Mouse (Mus musculus) ES-E14 (cell line): Measurements from ENCODE around the gene Exoc3l. TPM values are rescaled to one million over a fixed set of nuclear protein-coding genes. Genes with fewer than 3 reads are reported as not detected.

Experiments used
- DNase-seq: peaks from one replicate; pipeline ENCODE4 v3.0.0-alpha.2; 2013; ENCODE audit warnings: low read depth, low spot score
- H3K27ac ChIP-seq: 2 replicates; pipeline ENCODE4 v1.5.1; 2012; ENCODE audit warnings: low read depth, mild to moderate bottlenecking, low read length, moderate library complexity, mixed read lengths; ENCODE audit not compliant: poor library complexity, insufficient read depth, severe bottlenecking
- H3K36me3 ChIP-seq: 2 replicates; pipeline ENCODE4 v1.6.1; 2012; ENCODE audit warnings: mild to moderate bottlenecking, low read length, moderate library complexity, mixed read lengths; ENCODE audit not compliant: control insufficient read depth, poor library complexity, insufficient read depth, severe bottlenecking
- H3K4me1 ChIP-seq, 2 experiments: fragments of 150-350 bp in 1 of 2; sonication (generic) in 1 of 2; 2 replicates each; pipeline ENCODE4 v1.6.1; 2012; ENCODE audit warnings: low read length in 2 of 2, mild to moderate bottlenecking in 1 of 2, mixed read lengths in 1 of 2; ENCODE audit not compliant: control insufficient read depth in 2 of 2, insufficient read depth in 2 of 2, poor library complexity in 1 of 2
- H3K4me3 ChIP-seq, 2 experiments: fragments of 150-350 bp in 1 of 2; sonication (generic) in 1 of 2; 2 replicates each; pipeline ENCODE4 v1.5.1; 2012; ENCODE audit warnings: low read length in 2 of 2, low read depth in 1 of 2, mild to moderate bottlenecking in 1 of 2, mixed read lengths in 1 of 2; ENCODE audit not compliant: insufficient read depth in 1 of 2, poor library complexity in 1 of 2, severe bottlenecking in 1 of 2
- H3K9ac ChIP-seq: 2 replicates; pipeline ENCODE4 v1.6.1; 2012; ENCODE audit warnings: low read depth, mild to moderate bottlenecking, low read length, mixed read lengths; ENCODE audit not compliant: poor library complexity, insufficient read depth, severe bottlenecking
- H3K9me3 ChIP-seq: fragments of 150-350 bp; sonication (generic); 2 replicates; pipeline ENCODE4 v1.6.1; 2012; ENCODE audit warnings: low read depth, mild to moderate bottlenecking, low read length; ENCODE audit not compliant: control insufficient read depth, insufficient read depth
- CHD2 ChIP-seq: IDR thresholded peaks from 2 replicates; pipeline ENCODE4 v1.6.1; 2014; ENCODE audit warnings: mild to moderate bottlenecking, low read depth, low read length, inconsistent platforms
- HCFC1 ChIP-seq: IDR thresholded peaks from 2 replicates; pipeline ENCODE4 v1.6.1; 2012; ENCODE audit warnings: low read length, inconsistent platforms, borderline replicate concordance; ENCODE audit not compliant: insufficient read depth
- MAFK ChIP-seq: IDR thresholded peaks from 2 replicates; pipeline ENCODE4 v1.6.1; 2014; ENCODE audit warnings: mild to moderate bottlenecking, low read depth, low read length, inconsistent platforms; ENCODE audit not compliant: insufficient read depth
- ZC3H11A ChIP-seq: IDR thresholded peaks from 2 replicates; pipeline ENCODE4 v1.6.1; 2012; ENCODE audit warnings: low read depth, mild to moderate bottlenecking, inconsistent platforms, low read length, borderline replicate concordance
- ZNF384 ChIP-seq: IDR thresholded peaks from 2 replicates; pipeline ENCODE4 v1.6.1; 2012; ENCODE audit warnings: low read depth, low read length, inconsistent platforms
- in situ Hi-C, 2 experiments: fragments of 600-800 bp; cut with MboI; formaldehyde crosslinking; loops; one replicate each; pipeline ENCODE4 v1.15.1; 2025; ENCODE audit warnings: low sequenced_read_pairs in 2 of 2, inconsistent platforms in 1 of 2; ENCODE audit not compliant: unreplicated experiment in 2 of 2
- total RNA-seq: library from RNA; depleted of rRNA; stranded (reverse); fragments of 300-350 nt; gene quantifications from 2 replicates; pipeline ENCODE4 v1.2.3, GENCODE M21; 2012

The Exoc3l gene
- total RNA-seq, 1 experiment: 22.0 TPM

- Histone ChIP-seq H3K27ac (no peak overlapping the region), H3K9me3 (no peaks in the 10 kb centered on the region), H3K9ac (no peak overlapping the region), H3K36me3 (no peaks in the 10 kb centered on the region; the same call in 1 of the 2 replicates), H3K4me1 (peaks cover 0 to 25% of the 10 kb centered on the region in 2 experiments; a peak in 2 of 4 replicates), H3K4me3 (no peak overlapping the region)
- no peak for TF ChIP-seq MAFK
- TF ChIP-seq CHD2: no peak
- no peak for TF ChIP-seq ZC3H11A
- no peak for TF ChIP-seq HCFC1
- TF ChIP-seq ZNF384: no peak
- no peak for DNase-seq
- in situ Hi-C loops: no loop called here
Measured at GRCm38 (mm10) chr8:105286907-105287306, 9.0 kb downstream of the Exoc3l start.

- Histone ChIP-seq H3K9me3 (no peaks in the 10 kb centered on the region), H3K4me3 (no peak overlapping the region), H3K4me1 (peaks cover 0 to 22% of the 10 kb centered on the region in 2 experiments; a peak in 2 of 4 replicates), H3K36me3 (no peaks in the 10 kb centered on the region; the same call in 1 of the 2 replicates), H3K9ac (no peak overlapping the region), H3K27ac (no peak overlapping the region)
- no peak for DNase-seq
- TF ChIP-seq CHD2: no peak
- no peak for TF ChIP-seq HCFC1
- TF ChIP-seq MAFK: no peak
- TF ChIP-seq ZC3H11A: no peak
- no peak for TF ChIP-seq ZNF384
- in situ Hi-C loops: no loop called here
Measured at GRCm38 (mm10) chr8:105285514-105285913, 10.4 kb downstream of the Exoc3l start.

- Histone ChIP-seq H3K4me3 (peak overlapping the region; percentile 16 to 47; a peak in 2 of 4 replicates), H3K36me3 (no peaks in the 10 kb centered on the region; the same call in 1 of the 2 replicates), H3K4me1 (peaks cover 0 to 18% of the 10 kb centered on the region in 2 experiments; a peak in 1 of 4 replicates), H3K9ac (peak overlapping the region; percentile 11; the same call in 1 of the 2 replicates), H3K9me3 (no peaks in the 10 kb centered on the region), H3K27ac (no peak overlapping the region)
- TF ChIP-seq ZNF384 (no peak), MAFK (no peak), ZC3H11A (peak; percentile 71)
- DNase-seq: peak; percentile 83
- in situ Hi-C loops: no loop called here
Measured at GRCm38 (mm10) chr8:105283074-105283473, 12.8 kb downstream of the Exoc3l start.

GRCm38 (mm10) chr8:105282239-105282638 is 13.7 kb downstream of the Exoc3l start:
- peaks cover 0 to 18% of the 10 kb centered on the region in 2 experiments; a peak in 1 of 4 replicates for H3K4me1 ChIP-seq
- DNase-seq: no peak
- in situ Hi-C loops: no loop called here
- no peak overlapping the region for H3K9ac ChIP-seq
- H3K36me3 ChIP-seq: no peaks in the 10 kb centered on the region; the same call in 1 of the 2 replicates
- H3K4me3 ChIP-seq: no peak overlapping the region
- TF ChIP-seq CHD2: no peak
- TF ChIP-seq MAFK: no peak
- TF ChIP-seq ZC3H11A: no peak
- TF ChIP-seq HCFC1: no peak
- TF ChIP-seq ZNF384: no peak
- H3K27ac ChIP-seq: no peak overlapping the region
- no peaks in the 10 kb centered on the region for H3K9me3 ChIP-seq

GRCm38 (mm10) chr8:105281821-105282220 is 14.1 kb downstream of the Exoc3l start:
- Histone ChIP-seq H3K36me3 (no peaks in the 10 kb centered on the region; the same call in 1 of the 2 replicates), H3K9me3 (no peaks in the 10 kb centered on the region), H3K27ac (no peak overlapping the region), H3K4me1 (peaks cover 1 to 18% of the 10 kb centered on the region in 2 experiments; a peak in 1 of 4 replicates), H3K9ac (no peak overlapping the region), H3K4me3 (no peak overlapping the region)
- in situ Hi-C loops: no loop called here
- DNase-seq: no peak
- no peak for TF ChIP-seq CHD2
- no peak for TF ChIP-seq MAFK
- TF ChIP-seq ZC3H11A: no peak
- no peak for TF ChIP-seq ZNF384
- no peak for TF ChIP-seq HCFC1
